Mouse (Mus musculus) central nervous system, embryonic 11.5 days (tissue): Measurements from ENCODE around the gene Itih4. TPM values are rescaled to one million over a fixed set of nuclear protein-coding genes. Genes with fewer than 3 reads are reported as not detected.

Experiments used
- polyA plus RNA-seq: library from polyadenylated mRNA; depleted of rRNA; stranded (reverse); fragments of >200 nt; gene quantifications from 2 replicates; pipeline ENCODE4 v1.2.3, GENCODE M21; 2012; rRNA removed

The Itih4 gene
- 0.23 and 0.27 TPM in 2 replicates for polyA plus RNA-seq

GRCm38 (mm10) chr14:30886204-30886603 is at the start of gene Itih4:
TSS of gene Itih4 (plus strand) at chr14:30886476.

GRCm38 (mm10) chr14:30878958-30879571 is 7.2 kb upstream of the Itih4 start, which contains the start of gene Mustn1:
TSS of gene Mustn1 (plus strand) at chr14:30879200.

GRCm38 (mm10) chr14:30923375-30924105 is 37.3 kb downstream of the Itih4 start, which contains the start of gene Itih3:
TSS of gene Itih3 (minus strand) at chr14:30923760.

GRCm38 (mm10) chr14:30943038-30943437 is 56.8 kb downstream of the Itih4 start, which contains the start of gene Itih1:
TSS of gene Itih1 (minus strand) at chr14:30943289.

GRCm38 (mm10) chr14:30951154-30951825 is 65.0 kb downstream of the Itih4 start, which contains the start of gene Nek4:
TSS of gene Nek4 (plus strand) at chr14:30951377.

Other genes starting within 250 kb of the Itih4 start
- gene Rft1, start 232.1 kb upstream of the Itih4 start, polyA plus RNA-seq: 10.4 and 15.9 TPM in 2 replicates
- gene Sfmbt1, start 171.6 kb upstream of the Itih4 start, polyA plus RNA-seq: 10.2 and 11.7 TPM in 2 replicates
- 25.2 and 29.3 TPM in 2 replicates for gene Tmem110, start 60.9 kb upstream of the Itih4 start, polyA plus RNA-seq
- gene Mustn1, start 7.3 kb upstream of the Itih4 start, polyA plus RNA-seq: 0.44 and 2.8 TPM in 2 replicates
- gene Itih3, start 37.3 kb downstream of the Itih4 start, polyA plus RNA-seq: 1.9 and 3.6 TPM in 2 replicates
- gene Itih1, start 56.8 kb downstream of the Itih4 start, polyA plus RNA-seq: 0.62 and 1.5 TPM in 2 replicates
- 14.9 and 15.4 TPM in 2 replicates for gene Nek4, start 64.9 kb downstream of the Itih4 start, polyA plus RNA-seq
- gene Glt8d1, start 114.9 kb downstream of the Itih4 start, polyA plus RNA-seq: 58.9 and 97.6 TPM in 2 replicates
- 128 and 218 TPM in 2 replicates for gene Spcs1, start 115.2 kb downstream of the Itih4 start, polyA plus RNA-seq
- 44.9 and 53.0 TPM in 2 replicates for gene Pbrm1, start 132.7 kb downstream of the Itih4 start, polyA plus RNA-seq
- gene Gnl3, start 132.7 kb downstream of the Itih4 start, polyA plus RNA-seq: 134 and 186 TPM in 2 replicates
- gene Smim4, start 242.5 kb downstream of the Itih4 start, polyA plus RNA-seq: 26.7 and 44.6 TPM in 2 replicates
- 300 and 453 TPM in 2 replicates for gene Nt5dc2, start 244.6 kb downstream of the Itih4 start, polyA plus RNA-seq